Mouse (Mus musculus) MEL (cell line): ENCODE data around the gene H2-DMa. TPM values are rescaled to one million over a fixed set of nuclear protein-coding genes. Genes with fewer than 3 reads are reported as not detected.

Source experiments
- DNase-seq: peaks from one replicate; pipeline ENCODE4 v3.0.0; 2011; ENCODE audit warnings: low read depth, low spot score
- H3K27ac ChIP-seq: 2 replicates; pipeline ENCODE4 v1.5.1; 2012; ENCODE audit warnings: low read depth, mild to moderate bottlenecking, control low read depth, low read length, moderate library complexity; ENCODE audit not compliant: control insufficient read depth
- H3K27me3 ChIP-seq, 2 experiments: fragments of 150-350 bp in 1 of 2; sonication (generic) in 1 of 2; 2 replicates each; pipeline ENCODE4 v1.6.1; 2012; ENCODE audit warnings: low read length in 2 of 2, mild to moderate bottlenecking in 2 of 2, improper control_type of control experiment in 1 of 2, moderate library complexity in 1 of 2; ENCODE audit not compliant: insufficient read depth in 2 of 2, control insufficient read depth in 1 of 2
- H3K36me3 ChIP-seq, 2 experiments: 2 replicates each; pipeline ENCODE4 v1.6.1; 2012 to 2014; ENCODE audit warnings: low read length in 2 of 2, improper control_type of control experiment in 1 of 2, inconsistent platforms in 1 of 2, mild to moderate bottlenecking in 1 of 2; ENCODE audit not compliant: insufficient read depth in 2 of 2, control insufficient read depth in 1 of 2
- H3K4me1 ChIP-seq, 2 experiments: fragments of 150-350 bp in 1 of 2; sonication (generic) in 1 of 2; 2 replicates each; pipeline ENCODE4 v1.6.1; 2012; ENCODE audit warnings: low read length in 2 of 2, improper control_type of control experiment in 1 of 2, mild to moderate bottlenecking in 1 of 2; ENCODE audit not compliant: insufficient read depth in 2 of 2, control insufficient read depth in 1 of 2
- H3K4me3 ChIP-seq, 2 experiments: fragments of 150-350 bp in 1 of 2; sonication (generic) in 1 of 2; 2 replicates each; pipeline ENCODE4 v1.5.1; 2012; ENCODE audit warnings: low read depth in 2 of 2, low read length in 2 of 2, mild to moderate bottlenecking in 2 of 2, moderate library complexity in 2 of 2, control low read depth in 1 of 2, improper control_type of control experiment in 1 of 2; ENCODE audit not compliant: control insufficient read depth in 1 of 2, insufficient read depth in 1 of 2
- H3K79me2 ChIP-seq: 2 replicates; pipeline ENCODE4 v1.6.1; 2012; ENCODE audit warnings: mild to moderate bottlenecking, low read length, moderate library complexity; ENCODE audit not compliant: control insufficient read depth, poor library complexity, insufficient read depth
- H3K9ac ChIP-seq: 2 replicates; pipeline ENCODE4 v1.6.1; 2012; ENCODE audit warnings: low read depth, mild to moderate bottlenecking, control low read depth, low read length, moderate library complexity; ENCODE audit not compliant: control insufficient read depth, poor library complexity, severe bottlenecking
- H3K9me3 ChIP-seq: fragments of 150-350 bp; sonication (generic); replicated peaks from 2 replicates; pipeline ENCODE4 v1.6.1; 2012; ENCODE audit warnings: mild to moderate bottlenecking, low read length, improper control_type of control experiment, moderate library complexity; ENCODE audit not compliant: insufficient read depth
- CHD1 ChIP-seq: IDR thresholded peaks from 2 replicates; pipeline ENCODE4 v1.6.1; 2012; ENCODE audit warnings: low read depth, mild to moderate bottlenecking, inconsistent platforms, low read length, improper control_type of control experiment
- CTCF ChIP-seq, 3 experiments: IDR thresholded peaks in 2 of 3; conservative IDR thresholded peaks in 1 of 3; 2 replicates each; pipeline ENCODE4 v1.5.1; 2011 to 2012; ENCODE audit warnings: low read length in 3 of 3, low read depth in 2 of 3, mild to moderate bottlenecking in 2 of 3, improper control_type of control experiment in 1 of 3, inconsistent platforms in 1 of 3, mixed read lengths in 1 of 3, moderate library complexity in 1 of 3; ENCODE audit not compliant: control insufficient read depth in 1 of 3, insufficient read depth in 1 of 3, poor library complexity in 1 of 3, severe bottlenecking in 1 of 3
- GABPA ChIP-seq: IDR thresholded peaks from 2 replicates; pipeline ENCODE4 v1.6.1; 2012; ENCODE audit warnings: low read depth, mild to moderate bottlenecking, inconsistent platforms, low read length, improper control_type of control experiment, moderate library complexity
- MYB ChIP-seq: IDR thresholded peaks from 2 replicates; pipeline ENCODE4 v1.6.1; 2011; ENCODE audit warnings: mild to moderate bottlenecking, low read depth, low read length, improper control_type of control experiment
- POLR2A ChIP-seq, 2 experiments: IDR thresholded peaks; 2 replicates each; pipeline ENCODE4 v1.6.1; 2011 to 2012; ENCODE audit warnings: low read length in 2 of 2, mild to moderate bottlenecking in 2 of 2, control low read depth in 1 of 2, improper control_type of control experiment in 1 of 2, low read depth in 1 of 2, moderate library complexity in 1 of 2; ENCODE audit not compliant: control insufficient read depth in 1 of 2, insufficient read depth in 1 of 2, poor library complexity in 1 of 2
- POLR2AphosphoS2 ChIP-seq: IDR thresholded peaks from 2 replicates; pipeline ENCODE4 v1.6.1; 2011; ENCODE audit warnings: low read length, improper control_type of control experiment
- POLR2AphosphoS5 ChIP-seq: IDR thresholded peaks from 2 replicates; pipeline ENCODE4 v1.6.1; 2012; ENCODE audit warnings: low read depth, borderline replicate concordance, mild to moderate bottlenecking, inconsistent platforms, low read length, moderate library complexity, mixed read lengths
- SMC3 ChIP-seq: IDR thresholded peaks from 2 replicates; pipeline ENCODE4 v1.6.1; 2011; ENCODE audit warnings: low read depth, low read length, improper control_type of control experiment
- UBTF ChIP-seq: IDR thresholded peaks from 2 replicates; pipeline ENCODE4 v1.6.1; 2012; ENCODE audit warnings: low read depth, mild to moderate bottlenecking, inconsistent platforms, low read length, improper control_type of control experiment, moderate library complexity, borderline replicate concordance; ENCODE audit not compliant: insufficient read depth
- USF1 ChIP-seq: IDR thresholded peaks from 2 replicates; pipeline ENCODE4 v1.6.1; 2014; ENCODE audit warnings: low read depth, mild to moderate bottlenecking, inconsistent platforms, low read length, improper control_type of control experiment, moderate library complexity
- ZMIZ1 ChIP-seq: IDR thresholded peaks from 2 replicates; pipeline ENCODE4 v1.6.1; 2012; ENCODE audit warnings: low read depth, mild to moderate bottlenecking, inconsistent platforms, low read length, improper control_type of control experiment, moderate library complexity
- ZNF384 ChIP-seq: IDR thresholded peaks from 2 replicates; pipeline ENCODE4 v1.6.1; 2012; ENCODE audit warnings: low read depth, mild to moderate bottlenecking, inconsistent platforms, low read length, improper control_type of control experiment
- polyA plus RNA-seq, 2 experiments: library from polyadenylated mRNA; stranded (reverse) in 1 of 2; unstranded in 1 of 2; fragments of >175 nt in 1 of 2; fragments of >200 nt in 1 of 2; gene quantifications; 2 replicates each; pipeline versions ENCODE4 v1.2.1 to v1.2.4; 2012; ENCODE audit warnings: low replicate concordance in 2 of 2, low read depth in 1 of 2; ENCODE audit not compliant: insufficient read length in 2 of 2, insufficient read depth in 1 of 2, missing spikeins in 1 of 2
- total RNA-seq: library from RNA; depleted of rRNA; stranded (reverse); fragments of 300-350 nt; gene quantifications from 2 replicates; pipeline ENCODE4 v1.2.3, GENCODE M21; 2012

The H2-DMa gene
- total and polyA plus RNA-seq, 3 experiments: 38.3 to 38.7 TPM; not detected in 1

- H3K4me1 ChIP-seq: peaks cover 3 to 11% of the 10 kb centered on the region in 2 experiments
- DNase-seq: no peak
- no peak overlapping the region for H3K4me3 ChIP-seq
- H3K27ac ChIP-seq: no peak overlapping the region
- no peaks in the 10 kb centered on the region for H3K27me3 ChIP-seq
- TF ChIP-seq POLR2AphosphoS2: peak; percentile 24; the same call in 1 of the 2 replicates
- TF ChIP-seq POLR2A (IDR thresholded peaks at IDR 0.05; ENCODE audit: control insufficient read depth in 1 of 2, insufficient read depth in 1 of 2, low read depth in 1 of 2, low read length in 2 of 2, poor library complexity in 1 of 2): peak in 1 of 2 experiments; percentile 1; a peak in 1 of 4 replicates
- TF ChIP-seq UBTF: no peak
- no peak for TF ChIP-seq MYB
- H3K9me3 ChIP-seq: no peaks in the 10 kb centered on the region
- no peak overlapping the region for H3K9ac ChIP-seq
- H3K36me3 ChIP-seq: peaks cover 0 to 8% of the 10 kb centered on the region in 2 experiments; a peak in 2 of 4 replicates
- no peaks in the 10 kb centered on the region for H3K79me2 ChIP-seq
Observed at GRCm38 (mm10) chr17:34130073-34130947, 11.0 kb downstream of the H2-DMa start.

GRCm38 (mm10) chr17:34131911-34132310, 12.6 kb downstream of the H2-DMa start:
- Histone ChIP-seq H3K9me3 (no peaks in the 10 kb centered on the region), H3K4me1 (peaks cover 3 to 17% of the 10 kb centered on the region in 2 experiments), H3K27ac (no peak overlapping the region), H3K27me3 (no peaks in the 10 kb centered on the region)
- DNase-seq: no peak
- no peak for TF ChIP-seq CHD1
- TF ChIP-seq POLR2AphosphoS5: no peak
- TF ChIP-seq POLR2AphosphoS2: no peak
- TF ChIP-seq ZNF384: no peak
- no peak for TF ChIP-seq ZMIZ1
- no peak for TF ChIP-seq USF1
- no peak for TF ChIP-seq SMC3
- TF ChIP-seq, all 39 proteins: peak for 0
- Histone ChIP-seq H3K9ac (no peak overlapping the region), H3K4me3 (no peak overlapping the region), H3K79me2 (no peaks in the 10 kb centered on the region), H3K36me3 (peaks cover 0 to 11% of the 10 kb centered on the region in 2 experiments; a peak in 2 of 4 replicates)

- Histone ChIP-seq H3K27ac (no peak overlapping the region), H3K36me3 (peaks cover 0 to 3% of the 10 kb centered on the region in 2 experiments; a peak in 1 of 4 replicates), H3K4me3 (no peak overlapping the region)
- TF ChIP-seq CTCF (IDR thresholded peaks at IDR 0.05 in 2 of 3, conservative IDR thresholded peaks at IDR 0.05 in 1 of 3; ENCODE audit: control insufficient read depth in 1 of 3, insufficient read depth in 1 of 3, low read depth in 2 of 3, low read length in 3 of 3, poor library complexity in 1 of 3, severe bottlenecking in 1 of 3) (peak; percentile 22 to 45 (median 24); a peak in 5 of 6 replicates), GABPA (no peak)
- TF ChIP-seq, all 39 proteins: peak for 1
- no peak for DNase-seq
- no peaks in the 10 kb centered on the region for H3K27me3 ChIP-seq
- no peak overlapping the region for H3K9ac ChIP-seq
- peaks cover 0 to 7% of the 10 kb centered on the region in 2 experiments; a peak in 1 of 4 replicates for H3K4me1 ChIP-seq
- H3K9me3 ChIP-seq: no peaks in the 10 kb centered on the region
- no peaks in the 10 kb centered on the region for H3K79me2 ChIP-seq
Observed at GRCm38 (mm10) chr17:34133289-34133688, 13.9 kb downstream of the H2-DMa start.
